Mouse (Mus musculus) CH12.LX (cell line): ENCODE data around the gene Nkd1. TPM values are rescaled to one million over a fixed set of nuclear protein-coding genes. Genes with fewer than 3 reads are reported as not detected.

Experiments used
- DNase-seq: peaks from one replicate; pipeline ENCODE4 v3.0.0-alpha.2; 2013; ENCODE audit errors: extremely low read depth
- H3K27ac ChIP-seq: 2 replicates; pipeline ENCODE4 v1.5.1; 2012; ENCODE audit warnings: low read depth, mild to moderate bottlenecking, control low read depth, moderate library complexity; ENCODE audit not compliant: insufficient read depth
- H3K27me3 ChIP-seq: replicated peaks from 2 replicates; pipeline ENCODE3; 2012; ENCODE audit warnings: inconsistent platforms
- H3K36me3 ChIP-seq, 2 experiments: replicated peaks in 1 of 2; 2 replicates each; pipeline versions ENCODE3 to v1.6.1; 2012; ENCODE audit warnings: inconsistent platforms in 1 of 2, low read length in 1 of 2, mild to moderate bottlenecking in 1 of 2, mixed read lengths in 1 of 2, moderate library complexity in 1 of 2; ENCODE audit not compliant: control insufficient read depth in 1 of 2, insufficient read depth in 1 of 2
- H3K4me1 ChIP-seq, 2 experiments: 2 replicates each; pipeline ENCODE4 v1.6.1; 2012; ENCODE audit warnings: inconsistent platforms in 1 of 2, moderate library complexity in 1 of 2; ENCODE audit not compliant: insufficient read depth in 2 of 2, control insufficient read depth in 1 of 2
- H3K4me2 ChIP-seq: 2 replicates; pipeline ENCODE4 v1.6.1; 2012; ENCODE audit warnings: low read depth, mild to moderate bottlenecking, control low read depth; ENCODE audit not compliant: poor library complexity, insufficient read depth, severe bottlenecking
- H3K4me3 ChIP-seq, 3 experiments: fragments of 150-350 bp in 1 of 3; sonication (generic) in 1 of 3; replicated peaks in 1 of 3; 2 replicates each; pipeline versions ENCODE3 to v1.5.1; 2011 to 2012; ENCODE audit warnings: low read depth in 2 of 3, low read length in 2 of 3, mild to moderate bottlenecking in 2 of 3, moderate library complexity in 2 of 3, control low read depth in 1 of 3, improper control_type of control experiment in 1 of 3, inconsistent platforms in 1 of 3, mixed read lengths in 1 of 3; ENCODE audit not compliant: poor library complexity in 1 of 3
- H3K79me2 ChIP-seq: replicated peaks from 2 replicates; pipeline ENCODE4 v1.6.1; 2012; ENCODE audit warnings: mild to moderate bottlenecking, moderate library complexity; ENCODE audit not compliant: control insufficient read depth, poor library complexity, insufficient read depth, severe bottlenecking; ENCODE audit errors: extremely low read depth
- H3K9ac ChIP-seq: 2 replicates; pipeline ENCODE4 v1.6.1; 2012; ENCODE audit warnings: low read depth, mild to moderate bottlenecking, control low read depth, moderate library complexity; ENCODE audit not compliant: insufficient read depth
- H3K9me3 ChIP-seq: replicated peaks from 2 replicates; pipeline ENCODE3; 2012; ENCODE audit warnings: low read length, inconsistent platforms, mixed read lengths
- CHD2 ChIP-seq: IDR thresholded peaks from 2 replicates; pipeline ENCODE4 v1.6.1; 2011; ENCODE audit warnings: low read length, improper control_type of control experiment
- CTCF ChIP-seq, 2 experiments: IDR thresholded peaks in 1 of 2; conservative IDR thresholded peaks in 1 of 2; 2 replicates each; pipeline ENCODE4 v1.5.1; 2011 to 2012; ENCODE audit warnings: low read depth in 2 of 2, low read length in 2 of 2, improper control_type of control experiment in 1 of 2, inconsistent platforms in 1 of 2, mild to moderate bottlenecking in 1 of 2, moderate library complexity in 1 of 2
- ELF1 ChIP-seq: IDR thresholded peaks from 2 replicates; pipeline ENCODE4 v1.6.1; 2014; ENCODE audit warnings: low read depth, mild to moderate bottlenecking, inconsistent platforms, low read length, improper control_type of control experiment
- ETS1 ChIP-seq: conservative IDR thresholded peaks from 2 replicates; pipeline ENCODE4 v1.6.1; 2012; ENCODE audit warnings: low read depth, mild to moderate bottlenecking, inconsistent platforms, low read length, improper control_type of control experiment, moderate library complexity
- HCFC1 ChIP-seq: IDR thresholded peaks from 2 replicates; pipeline ENCODE4 v1.6.1; 2012; ENCODE audit warnings: low read depth, mild to moderate bottlenecking, inconsistent platforms, low read length, improper control_type of control experiment
- JUN ChIP-seq: IDR thresholded peaks from 2 replicates; pipeline ENCODE4 v1.6.1; 2011; ENCODE audit warnings: low read depth, mild to moderate bottlenecking, low read length, improper control_type of control experiment, moderate library complexity; ENCODE audit not compliant: insufficient read depth
- KAT2A ChIP-seq: IDR thresholded peaks from 2 replicates; pipeline ENCODE4 v1.6.1; 2012; ENCODE audit warnings: low read length, improper control_type of control experiment, inconsistent platforms; ENCODE audit not compliant: insufficient replicate concordance
- MAFK ChIP-seq: IDR thresholded peaks from 2 replicates; pipeline ENCODE4 v1.6.1; 2011; ENCODE audit warnings: low read length, improper control_type of control experiment; ENCODE audit not compliant: insufficient replicate concordance
- MAZ ChIP-seq: IDR thresholded peaks from 2 replicates; pipeline ENCODE4 v1.6.1; 2012; ENCODE audit warnings: low read depth, mild to moderate bottlenecking, inconsistent platforms, low read length, improper control_type of control experiment, moderate library complexity
- MXI1 ChIP-seq: IDR thresholded peaks from 2 replicates; pipeline ENCODE4 v1.6.1; 2011; ENCODE audit warnings: mild to moderate bottlenecking, low read depth, low read length, improper control_type of control experiment
- NELFE ChIP-seq: IDR thresholded peaks from 2 replicates; pipeline ENCODE4 v1.6.1; 2011; ENCODE audit warnings: low read depth, low read length, improper control_type of control experiment
- POLR2A ChIP-seq: IDR thresholded peaks from 2 replicates; pipeline ENCODE4 v1.6.1; 2011; ENCODE audit warnings: low read depth, mild to moderate bottlenecking, improper control_type of control experiment, low read length
- POLR2AphosphoS2 ChIP-seq: IDR thresholded peaks from 2 replicates; pipeline ENCODE4 v1.6.1; 2011; ENCODE audit warnings: low read depth, low read length, improper control_type of control experiment
- TBP ChIP-seq: conservative IDR thresholded peaks from 2 replicates; pipeline ENCODE4 v1.6.1; 2011; ENCODE audit warnings: low read depth, low read length, improper control_type of control experiment
- UBTF ChIP-seq: IDR thresholded peaks from 2 replicates; pipeline ENCODE4 v1.6.1; 2012; ENCODE audit warnings: low read depth, mild to moderate bottlenecking, inconsistent platforms, low read length, improper control_type of control experiment, moderate library complexity
- USF1 ChIP-seq: IDR thresholded peaks from 2 replicates; pipeline ENCODE4 v1.6.1; 2014; ENCODE audit warnings: low read depth, mild to moderate bottlenecking, inconsistent platforms, low read length, improper control_type of control experiment
- ZC3H11A ChIP-seq: IDR thresholded peaks from 2 replicates; pipeline ENCODE4 v1.6.1; 2012; ENCODE audit warnings: low read depth, mild to moderate bottlenecking, inconsistent platforms, low read length, improper control_type of control experiment
- ZKSCAN1 ChIP-seq: IDR thresholded peaks from 2 replicates; pipeline ENCODE4 v1.6.1; 2012; ENCODE audit warnings: low read depth, inconsistent platforms, low read length, improper control_type of control experiment, borderline replicate concordance
- ZMIZ1 ChIP-seq: IDR thresholded peaks from 2 replicates; pipeline ENCODE4 v1.6.1; 2012; ENCODE audit warnings: low read depth, mild to moderate bottlenecking, inconsistent platforms, low read length, improper control_type of control experiment
- dilution Hi-C: fragments of 300-500 bp; cut with MboI; formaldehyde crosslinking; loops from 2 replicates; pipeline ENCODE4 v1.14.3; 2020; ENCODE audit warnings: low sequenced_read_pairs; ENCODE audit not compliant: extremely low pct_unique_long_range_greater_than_20kb, extremely low pct_ligation_motif_present
- in situ Hi-C: fragments of 300-500 bp; cut with MboI; formaldehyde crosslinking; loops from 3 replicates; pipeline ENCODE4 v1.14.3; 2019; ENCODE audit warnings: low sequenced_read_pairs, low pct_ligation_motif_present, low pct_unique_long_range_greater_than_20kb, mixed read lengths
- polyA plus RNA-seq: library from polyadenylated mRNA; unstranded; fragments of >175 nt; gene quantifications from 2 replicates; pipeline ENCODE4 v1.2.1, GENCODE M21; 2012; ENCODE audit warnings: low read depth; ENCODE audit not compliant: insufficient read length
- total RNA-seq, 2 experiments: library from RNA; depleted of rRNA; stranded (reverse); fragments of 300-350 nt in 1 of 2; fragments of >200 nt in 1 of 2; gene quantifications; 2 replicates each; pipeline ENCODE4 v1.2.3; 2012 to 2014

The Nkd1 gene
- total and polyA plus RNA-seq, 3 experiments, result 0.24 to 0.67 (median 0.30) TPM

GRCm38 (mm10) chr8:88521541-88522414 is 624 bp downstream of the Nkd1 start:
- dilution Hi-C loops, result no loop called here
- in situ Hi-C loops, result no loop called here
- no peaks in the 10 kb centered on the region for H3K79me2 ChIP-seq
- H3K27me3 ChIP-seq, result peaks cover 82% of the 10 kb centered on the region
- no peaks in the 10 kb centered on the region for H3K36me3 ChIP-seq
- DNase-seq, result no peak
- peaks cover 0 to 7% of the 10 kb centered on the region in 2 experiments; a peak in 3 of 4 replicates for H3K4me1 ChIP-seq
- H3K9ac ChIP-seq, result peak overlapping the region; percentile 24; the same call in 1 of the 2 replicates
- no peaks in the 10 kb centered on the region for H3K9me3 ChIP-seq
- TF ChIP-seq USF1, result no peak
- TF ChIP-seq ZC3H11A, result no peak
- no peak for TF ChIP-seq POLR2AphosphoS2
- peak overlapping the region in 2 of 3 experiments; percentile 44 to 61 for H3K4me3 ChIP-seq
- H3K27ac ChIP-seq, result no peak overlapping the region
- H3K4me2 ChIP-seq, result peak overlapping the region; percentile 95

GRCm38 (mm10) chr8:88522433-88523030 is 1.4 kb downstream of the Nkd1 start:
- TF ChIP-seq CHD2, result no peak
- no peak for TF ChIP-seq ELF1
- TF ChIP-seq MAFK, result no peak
- no peak for TF ChIP-seq POLR2AphosphoS2
- TF ChIP-seq JUN, result no peak
- TF ChIP-seq ZKSCAN1, result no peak
- no peak for TF ChIP-seq MAZ
- no peak for TF ChIP-seq CTCF (conservative IDR thresholded peaks at IDR 0.05 in 1 of 2, IDR thresholded peaks at IDR 0.05 in 1 of 2; ENCODE audit: low read depth in 2 of 2, low read length in 2 of 2)
- no peak for TF ChIP-seq KAT2A
- TF ChIP-seq HCFC1, result no peak
- TF ChIP-seq ETS1, result no peak
- TF ChIP-seq UBTF, result no peak
- no peak for TF ChIP-seq TBP
- TF ChIP-seq ZMIZ1, result no peak
- no peak for TF ChIP-seq NELFE
- no peak for TF ChIP-seq MXI1
- no peak for TF ChIP-seq POLR2A
- TF ChIP-seq, all 38 proteins: peak for 0
- Histone ChIP-seq H3K4me3 (no peak overlapping the region), H3K9ac (no peak overlapping the region), H3K27ac (no peak overlapping the region), H3K4me2 (no peak overlapping the region), H3K9me3 (no peaks in the 10 kb centered on the region), H3K79me2 (no peaks in the 10 kb centered on the region), H3K36me3 (no peaks in the 10 kb centered on the region), H3K27me3 (peaks cover 79% of the 10 kb centered on the region), H3K4me1 (peaks cover 0 to 7% of the 10 kb centered on the region in 2 experiments; a peak in 3 of 4 replicates)
- dilution Hi-C loops (no loop called here), in situ Hi-C loops (no loop called here)
- DNase-seq, result no peak
